Mouse (Mus musculus): ENCODE results near the gene Krt9.

- TF ChIP-seq MAFK (IDR thresholded peaks at IDR 0.05; ENCODE audit: borderline replicate concordance, low read depth, low read length): no peak
- TF ChIP-seq CTCF (IDR thresholded peaks at IDR 0.05 in 2 of 3, conservative IDR thresholded peaks at IDR 0.05 in 1 of 3; ENCODE audit: control insufficient read depth in 1 of 3, insufficient read depth in 1 of 3, low read depth in 2 of 3, low read length in 3 of 3, poor library complexity in 1 of 3, severe bottlenecking in 1 of 3): no peak
- no peak for TF ChIP-seq HCFC1 (IDR thresholded peaks at IDR 0.05; ENCODE audit: low read depth, low read length)
- no peak for TF ChIP-seq RAD21 (IDR thresholded peaks at IDR 0.05; ENCODE audit: low read depth, low read length)
- TF ChIP-seq MAX (IDR thresholded peaks at IDR 0.05; ENCODE audit: low read length): no peak
- TF ChIP-seq GABPA (IDR thresholded peaks at IDR 0.05; ENCODE audit: low read depth, low read length): no peak
- TF ChIP-seq USF1 (IDR thresholded peaks at IDR 0.05; ENCODE audit: low read depth, low read length): no peak
Measured at GRCm38 (mm10) chr11:100176791-100177190, 16.3 kb downstream of the Krt9 start.

Measured in MEL (cell line).